Mouse (Mus musculus): ENCODE measurements around the gene Fhod1.

- no peak for TF ChIP-seq CTCF (IDR thresholded peaks at IDR 0.05; ENCODE audit: low read depth, low read length)
- TF ChIP-seq POLR2A (IDR thresholded peaks at IDR 0.05; ENCODE audit: borderline replicate concordance, low read depth, low read length) = no peak
Observed at GRCm38 (mm10) chr8:105387151-105387550, 39.4 kb upstream of the Fhod1 start.
